Mouse (Mus musculus): ENCODE data around the gene Tyrobp. TPM values are rescaled to one million over a fixed set of nuclear protein-coding genes. Genes with fewer than 3 reads are reported as not detected.

The Tyrobp gene
- polyA plus RNA-seq, 1 experiment from 2014 or later, result 40.8 TPM

DNA sequence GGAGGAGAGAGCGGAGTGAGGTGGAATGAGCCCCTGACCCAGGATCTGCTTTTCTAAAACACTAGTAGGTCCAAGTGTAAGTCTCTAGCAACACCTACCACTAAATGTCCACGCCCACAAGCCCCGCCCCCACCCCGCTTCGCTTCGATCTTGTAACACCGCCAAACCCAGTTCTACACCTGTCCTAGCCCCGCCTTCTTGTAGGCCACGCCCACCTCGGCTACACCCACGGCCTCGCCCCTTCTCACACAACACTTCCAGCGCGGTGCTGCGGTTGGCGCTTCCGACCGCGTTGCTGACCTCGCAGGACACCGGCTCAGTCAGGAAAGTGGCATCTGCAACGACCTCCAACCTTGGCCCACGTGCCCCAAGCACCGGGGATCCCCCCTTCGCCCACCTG lies 40.2 kb downstream of the Tyrobp start:
- Histone ChIP-seq H3K9ac (no peak overlapping the region; the same call in 1 of the 2 replicates), H3K27ac (replicated peaks) (no peak overlapping the region), H3K27me3 (peaks cover 72% of the 10 kb centered on the region), H3K4me3 (peak overlapping the region; percentile 17), H3K9me3 (no peaks in the 10 kb centered on the region), H3K36me3 (no peaks in the 10 kb centered on the region), H3K4me1 (replicated peaks) (peaks cover 40% of the 10 kb centered on the region), H3K4me2 (peak overlapping the region; percentile 36)
- ATAC-seq (ENCODE audit: low read depth), result no peak
- WGBS, result 3% methylated on average over 25 of the region's 25 CpGs

DNA sequence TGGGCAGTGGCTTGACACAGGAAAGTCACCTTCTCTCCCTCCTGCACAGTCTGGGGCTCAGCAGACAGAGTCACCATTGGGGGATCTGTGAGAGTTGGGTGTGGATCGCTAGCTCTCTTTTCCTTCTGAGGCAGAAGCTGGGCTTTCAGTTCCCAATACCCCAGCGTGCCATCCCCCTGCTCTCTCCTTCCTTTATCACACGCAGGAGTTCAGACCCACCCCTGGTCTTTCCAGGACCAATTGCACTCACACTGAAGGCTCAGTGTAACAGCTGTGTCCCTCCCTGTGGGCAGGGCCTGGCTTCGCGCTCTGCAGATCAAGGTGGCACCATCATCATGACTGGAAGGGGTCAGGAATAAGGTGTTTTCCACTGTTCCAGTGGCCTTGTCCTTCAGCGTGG lies 40.7 kb downstream of the Tyrobp start:
- Histone ChIP-seq H3K9me3 (no peaks in the 10 kb centered on the region), H3K4me1 (replicated peaks) (peaks cover 41% of the 10 kb centered on the region), H3K27me3 (peaks cover 77% of the 10 kb centered on the region), H3K4me2 (peak overlapping the region; percentile 36), H3K36me3 (no peaks in the 10 kb centered on the region), H3K9ac (no peak overlapping the region), H3K4me3 (peak overlapping the region; percentile 17; the same call in 1 of the 2 replicates), H3K27ac (replicated peaks) (no peak overlapping the region)
- 10% methylated on average over 6 of the region's 6 CpGs for WGBS
- no peak for ATAC-seq (ENCODE audit: low read depth)

DNA sequence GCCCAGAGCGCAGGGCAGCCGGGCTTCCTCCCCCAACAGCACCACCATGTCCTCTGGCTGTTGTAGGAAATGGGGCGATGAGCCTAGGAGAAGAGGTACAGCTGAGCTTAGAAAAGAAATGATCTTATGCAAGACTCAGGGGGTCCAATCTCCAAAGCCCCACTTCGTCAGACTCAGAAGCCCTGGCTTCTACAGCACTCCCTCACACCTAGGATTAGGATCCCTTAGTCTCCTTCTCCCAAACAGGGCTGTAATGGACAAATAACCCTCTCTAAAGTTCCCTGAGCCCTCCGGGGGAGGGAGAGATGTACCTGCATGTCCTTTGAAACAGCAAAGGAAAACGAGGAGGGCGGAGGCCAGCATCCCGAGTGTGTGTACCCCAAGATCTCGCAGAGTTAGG lies 42.9 kb downstream of the Tyrobp start:
- Histone ChIP-seq H3K9me3 (no peaks in the 10 kb centered on the region), H3K27ac (replicated peaks) (no peak overlapping the region), H3K4me1 (replicated peaks) (peaks cover 41% of the 10 kb centered on the region), H3K4me3 (peak overlapping the region; percentile 29), H3K36me3 (no peaks in the 10 kb centered on the region), H3K27me3 (peaks cover 95% of the 10 kb centered on the region), H3K4me2 (peak overlapping the region; percentile 58), H3K9ac (peak overlapping the region; percentile 51)
- ATAC-seq (ENCODE audit: low read depth), result no peak
- WGBS, result under 1% methylated on average over 9 of the region's 9 CpGs

DNA sequence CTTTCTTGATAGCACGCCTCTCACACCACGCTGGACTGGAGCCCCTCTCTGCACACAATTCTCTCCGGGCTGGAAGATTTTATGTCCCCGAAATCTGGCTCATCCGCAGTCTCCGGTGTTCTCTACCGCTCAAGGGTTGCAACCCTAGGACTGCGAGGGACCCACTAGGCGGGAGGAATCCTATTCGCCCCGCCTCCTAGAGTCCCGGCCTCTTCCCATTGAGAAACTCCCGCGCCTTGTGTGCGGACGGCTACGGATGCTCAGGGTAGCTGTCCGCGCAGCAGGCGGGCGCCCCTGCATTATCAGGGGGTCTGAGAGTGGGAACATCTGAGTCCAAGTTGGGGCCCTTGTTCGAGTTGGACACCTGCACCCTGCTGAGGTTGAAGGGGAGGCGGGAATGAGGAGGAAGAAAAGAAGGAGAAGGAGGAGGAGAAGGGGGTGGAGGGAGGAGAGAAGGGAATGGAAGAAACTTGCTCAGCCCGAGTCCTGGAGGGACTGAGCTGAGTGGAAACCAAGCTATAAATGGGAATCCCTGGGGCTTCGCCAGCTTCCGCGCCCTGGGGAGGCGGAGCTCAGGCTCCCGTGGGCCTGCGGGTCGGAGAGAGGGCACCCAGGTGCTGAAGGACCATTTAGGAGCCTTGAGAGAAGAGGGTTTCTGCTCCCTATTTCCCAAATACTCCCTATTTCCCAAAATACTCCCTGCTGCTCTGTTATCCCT lies 43.5 kb downstream of the Tyrobp start:
- Histone ChIP-seq H3K36me3 (no peaks in the 10 kb centered on the region), H3K27ac (replicated peaks) (no peak overlapping the region), H3K4me2 (peak overlapping the region; percentile 58), H3K4me3 (peak overlapping the region; percentile 29), H3K27me3 (peaks cover 95% of the 10 kb centered on the region), H3K4me1 (replicated peaks) (peaks cover 41% of the 10 kb centered on the region), H3K9me3 (no peaks in the 10 kb centered on the region), H3K9ac (peak overlapping the region; percentile 51)
- ATAC-seq (ENCODE audit: low read depth), result peak; percentile 36
- WGBS, result 1% methylated on average over 31 of the region's 31 CpGs

DNA sequence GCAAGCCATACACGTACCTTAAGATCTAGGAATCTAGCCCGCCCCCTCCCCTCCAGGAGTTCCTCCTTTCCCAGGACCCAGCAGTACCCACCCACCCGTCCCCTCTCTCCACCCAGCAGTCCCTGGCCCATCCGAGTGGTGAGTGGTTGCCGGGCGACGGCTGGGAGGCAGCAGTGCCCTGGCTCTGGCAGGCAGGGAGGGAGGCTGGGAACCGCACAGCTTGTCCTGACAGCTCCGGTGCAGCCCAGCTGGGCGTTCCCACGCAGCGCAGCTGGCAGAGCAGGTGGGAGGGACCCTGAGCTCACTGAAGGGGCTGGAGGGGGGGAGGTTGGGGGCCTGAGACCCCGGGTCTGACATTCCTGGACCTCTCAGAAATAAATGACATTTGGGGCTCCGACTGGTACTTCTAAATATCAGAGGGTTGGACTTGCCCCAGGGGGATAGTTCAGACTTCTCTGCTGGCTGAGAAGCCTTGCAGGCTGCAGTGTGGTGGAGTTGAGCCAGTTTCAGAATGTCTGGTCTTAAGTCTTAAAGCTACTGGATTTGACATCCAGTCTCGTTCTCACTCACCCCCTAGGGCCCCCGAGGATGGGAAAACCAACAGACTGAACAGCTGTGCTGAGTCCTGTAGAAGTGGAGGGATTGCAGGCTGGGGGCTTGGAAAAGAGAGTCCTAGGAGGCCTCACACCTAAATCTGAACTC lies 44.2 kb downstream of the Tyrobp start, which contains the start of the genes Kirrel2 and Nphs1:
Gene Kirrel2 (minus strand): TSS at position 62 of the 702 bp plus-strand sequence.
Gene Nphs1 (plus strand): TSS at position 687 of the 702 bp plus-strand sequence.
- WGBS, result under 1% methylated on average over 16 of the region's 16 CpGs
- peak within 1 kb of the TSS; percentile 51 for H3K9ac ChIP-seq
- H3K4me2 ChIP-seq, result peak within 1 kb of the TSS; percentile 58
- peak; percentile 91 for ATAC-seq (ENCODE audit: low read depth)
- H3K27ac ChIP-seq (replicated peaks), result 0 out of 2 replicates have a peak within 1 kb of the TSS, but pooled peaks have one; percentile 18
- H3K4me1 ChIP-seq (replicated peaks), result peaks cover 41% of the 10 kb centered on the region
- peaks cover 97% of the 10 kb centered on the region for H3K27me3 ChIP-seq
- H3K36me3 ChIP-seq, result no peaks in the 10 kb centered on the region
- H3K9me3 ChIP-seq, result no peaks in the 10 kb centered on the region
- H3K4me3 ChIP-seq, result peak within 1 kb of the TSS; percentile 29

DNA sequence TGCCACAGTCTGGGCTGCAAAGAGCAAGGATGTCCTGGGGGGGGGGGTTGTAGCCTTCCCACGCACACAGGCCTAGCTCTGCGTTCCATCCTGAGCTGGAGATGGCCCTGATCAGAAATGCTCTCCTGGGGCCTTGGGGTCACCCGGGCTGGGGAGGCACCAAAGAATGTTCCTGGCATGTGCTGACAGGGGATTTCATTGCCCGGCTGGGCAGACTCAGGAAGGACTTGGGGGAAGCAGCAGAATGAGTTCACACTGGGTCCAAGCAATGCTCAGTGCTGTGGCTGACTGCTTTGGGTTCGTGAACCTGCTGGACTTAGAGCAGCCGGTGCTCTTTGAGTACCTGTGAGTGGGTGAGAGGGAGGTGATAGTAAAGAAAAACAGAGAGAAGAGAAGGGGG lies 45.9 kb downstream of the Tyrobp start:
- Histone ChIP-seq H3K4me2 (no peak overlapping the region), H3K27ac (replicated peaks) (no peak overlapping the region), H3K27me3 (peaks cover 98% of the 10 kb centered on the region), H3K4me1 (replicated peaks) (peaks cover 28% of the 10 kb centered on the region), H3K36me3 (no peaks in the 10 kb centered on the region), H3K9me3 (no peaks in the 10 kb centered on the region), H3K9ac (no peak overlapping the region), H3K4me3 (no peak overlapping the region)
- 45% methylated on average over 6 of the region's 6 CpGs for WGBS
- ATAC-seq (ENCODE audit: low read depth), result no peak

DNA sequence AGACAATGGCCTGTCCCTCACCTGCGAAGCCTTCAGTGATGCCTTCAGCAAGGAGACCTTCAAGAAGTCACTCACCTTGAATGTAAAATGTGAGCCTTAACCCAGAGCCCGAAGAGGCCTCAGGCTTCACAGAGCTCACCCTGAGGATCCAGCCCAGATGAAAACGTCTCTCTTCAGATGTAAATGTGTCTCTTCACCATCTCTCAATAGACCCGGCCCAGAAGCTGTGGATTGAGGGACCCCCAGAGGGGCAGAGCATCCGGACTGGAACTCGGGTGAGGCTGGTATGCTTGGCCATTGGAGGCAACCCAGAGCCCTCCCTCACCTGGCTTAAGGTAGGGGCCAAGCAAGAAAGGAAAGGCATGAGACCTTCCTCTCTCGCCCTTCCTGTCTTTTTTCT lies 50.0 kb downstream of the Tyrobp start:
- 22% methylated on average over 7 of the region's 7 CpGs for WGBS
- Histone ChIP-seq H3K4me3 (no peak overlapping the region), H3K27ac (replicated peaks) (no peak overlapping the region), H3K4me1 (replicated peaks) (peaks cover 2% of the 10 kb centered on the region), H3K36me3 (no peaks in the 10 kb centered on the region), H3K9me3 (no peaks in the 10 kb centered on the region), H3K9ac (no peak overlapping the region), H3K27me3 (peaks cover 98% of the 10 kb centered on the region), H3K4me2 (no peak overlapping the region)
- no peak for ATAC-seq (ENCODE audit: low read depth)

DNA sequence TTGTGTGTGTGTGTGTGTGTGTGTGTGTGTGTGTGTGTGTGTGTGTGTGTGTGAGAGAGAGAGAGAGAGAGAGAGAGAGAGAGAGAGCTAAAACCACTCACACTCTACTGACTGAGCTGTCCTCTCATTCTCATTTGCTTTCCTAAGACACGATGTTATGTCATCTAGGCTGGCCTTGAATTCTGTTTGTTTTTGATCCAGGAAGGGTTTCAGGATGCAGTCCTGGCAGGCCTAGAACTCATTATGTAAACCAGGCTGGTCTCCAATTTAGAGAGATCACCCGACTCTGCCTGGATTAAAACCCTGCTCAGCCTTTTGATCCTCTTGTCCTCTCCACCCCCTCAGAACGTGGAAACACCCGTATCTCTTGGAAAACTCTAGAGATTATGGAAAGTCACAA lies 50.4 kb downstream of the Tyrobp start:
- no peaks in the 10 kb centered on the region; the same call in 1 of the 2 replicates for H3K4me1 ChIP-seq (replicated peaks)
- no peak overlapping the region for H3K27ac ChIP-seq (replicated peaks)
- no peak overlapping the region for H3K4me2 ChIP-seq
- H3K36me3 ChIP-seq, result no peaks in the 10 kb centered on the region
- peaks cover 96% of the 10 kb centered on the region for H3K27me3 ChIP-seq
- no peak overlapping the region for H3K4me3 ChIP-seq
- ATAC-seq (ENCODE audit: low read depth), result no peak
- H3K9me3 ChIP-seq, result no peaks in the 10 kb centered on the region
- 24% methylated on average over 4 of the region's 4 CpGs for WGBS
- H3K9ac ChIP-seq, result no peak overlapping the region

DNA sequence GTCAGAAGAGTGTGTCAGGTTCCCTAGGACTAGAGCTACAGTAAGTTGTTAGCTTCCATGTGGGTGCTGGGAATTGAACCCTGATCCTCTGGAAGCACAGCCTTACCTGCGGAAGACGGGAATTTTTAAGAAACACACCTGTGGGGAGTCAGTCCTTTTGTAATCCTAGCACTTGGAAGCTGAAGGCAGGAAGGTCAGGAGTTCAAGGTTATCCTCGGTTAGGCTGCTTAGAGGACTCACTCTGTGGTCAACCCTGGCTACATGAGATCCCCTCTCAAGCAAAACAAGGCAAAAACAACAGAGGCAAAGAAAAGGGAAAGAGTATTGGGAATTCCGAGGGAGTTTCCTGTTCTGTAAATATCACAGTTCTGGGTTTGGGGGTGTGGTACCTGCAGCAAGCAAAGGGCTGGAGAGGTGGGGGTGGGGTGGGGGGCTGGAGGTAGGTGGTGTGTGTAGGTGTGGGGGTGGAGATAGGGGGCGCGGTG lies 51.3 kb downstream of the Tyrobp start:
- no peak overlapping the region for H3K4me3 ChIP-seq
- WGBS, result 13% methylated on average over 6 of the region's 6 CpGs
- no peaks in the 10 kb centered on the region; the same call in 1 of the 2 replicates for H3K4me1 ChIP-seq (replicated peaks)
- ATAC-seq (ENCODE audit: low read depth), result no peak
- no peak overlapping the region for H3K27ac ChIP-seq (replicated peaks)
- H3K27me3 ChIP-seq, result peaks cover 95% of the 10 kb centered on the region
- no peaks in the 10 kb centered on the region for H3K36me3 ChIP-seq
- H3K4me2 ChIP-seq, result no peak overlapping the region
- no peak overlapping the region for H3K9ac ChIP-seq
- no peaks in the 10 kb centered on the region for H3K9me3 ChIP-seq

Other genes starting within 250 kb of the Tyrobp start
- 14.2 TPM in 2 replicates for gene Zfp146, start 244.0 kb upstream of the Tyrobp start, polyA plus RNA-seq (2015; fragmentation: Nextera tagmentation; extraction: Ambion mirVana)
- 5.3 and 6.9 TPM in 2 replicates for gene Cox7a1, start 229.6 kb upstream of the Tyrobp start, polyA plus RNA-seq (2015; fragmentation: Nextera tagmentation; extraction: Ambion mirVana)
- gene Capns1, start 214.9 kb upstream of the Tyrobp start, polyA plus RNA-seq (2015; fragmentation: Nextera tagmentation; extraction: Ambion mirVana), result 79.5 and 83.0 TPM in 2 replicates
- 176 and 184 TPM in 2 replicates for gene Polr2i, start 181.8 kb upstream of the Tyrobp start, polyA plus RNA-seq (2015; fragmentation: Nextera tagmentation; extraction: Ambion mirVana)
- gene Tbcb, start 181.5 kb upstream of the Tyrobp start, polyA plus RNA-seq (2015; fragmentation: Nextera tagmentation; extraction: Ambion mirVana), result 406 and 418 TPM in 2 replicates
- not detected in 2 replicates for gene Ovol3, start 178.0 kb upstream of the Tyrobp start, polyA plus RNA-seq (2015; fragmentation: Nextera tagmentation; extraction: Ambion mirVana)
- gene Thap8, start 133.7 kb upstream of the Tyrobp start, polyA plus RNA-seq (2015; fragmentation: Nextera tagmentation; extraction: Ambion mirVana), result 0.47 and 0.81 TPM in 2 replicates
- 3.8 and 4.0 TPM in 2 replicates for gene Wdr62, start 133.3 kb upstream of the Tyrobp start, polyA plus RNA-seq (2015; fragmentation: Nextera tagmentation; extraction: Ambion mirVana)
- gene Clip3, start 122.0 kb upstream of the Tyrobp start, polyA plus RNA-seq (2015; fragmentation: Nextera tagmentation; extraction: Ambion mirVana), result 103 and 113 TPM in 2 replicates
- 120 and 123 TPM in 2 replicates for gene Alkbh6, start 105.0 kb upstream of the Tyrobp start, polyA plus RNA-seq (2015; fragmentation: Nextera tagmentation; extraction: Ambion mirVana)
- gene Syne4, start 99.0 kb upstream of the Tyrobp start, polyA plus RNA-seq (2015; fragmentation: Nextera tagmentation; extraction: Ambion mirVana), result 19.0 and 27.3 TPM in 2 replicates
- 5.7 TPM in 1 of 2 replicates, not detected in the other for gene E130208F15Rik, start 92.0 kb upstream of the Tyrobp start, polyA plus RNA-seq (2015; fragmentation: Nextera tagmentation; extraction: Ambion mirVana)
- gene Sdhaf1, start 89.9 kb upstream of the Tyrobp start, polyA plus RNA-seq (2015; fragmentation: Nextera tagmentation; extraction: Ambion mirVana), result 18.0 and 22.9 TPM in 2 replicates
- 10.8 and 12.7 TPM in 2 replicates for gene Lrfn3, start 51.0 kb upstream of the Tyrobp start, polyA plus RNA-seq (2015; fragmentation: Nextera tagmentation; extraction: Ambion mirVana)
- 1.0 TPM in 1 of 2 replicates, not detected in the other for gene Hcst, start 6.1 kb downstream of the Tyrobp start, polyA plus RNA-seq (2015; fragmentation: Nextera tagmentation; extraction: Ambion mirVana)
- gene Nfkbid, start 8.0 kb downstream of the Tyrobp start, polyA plus RNA-seq (2015; fragmentation: Nextera tagmentation; extraction: Ambion mirVana), result 1.9 and 2.8 TPM in 2 replicates
- gene Aplp1, start 31.8 kb downstream of the Tyrobp start, polyA plus RNA-seq (2015; fragmentation: Nextera tagmentation; extraction: Ambion mirVana), result 528 and 571 TPM in 2 replicates
- gene Kirrel2, start 43.9 kb downstream of the Tyrobp start, polyA plus RNA-seq (2015; fragmentation: Nextera tagmentation; extraction: Ambion mirVana), result 3.3 and 3.9 TPM in 2 replicates
- 0.77 and 1.0 TPM in 2 replicates for gene Nphs1, start 44.6 kb downstream of the Tyrobp start, polyA plus RNA-seq (2015; fragmentation: Nextera tagmentation; extraction: Ambion mirVana)
- gene Prodh2, start 79.9 kb downstream of the Tyrobp start, polyA plus RNA-seq (2015; fragmentation: Nextera tagmentation; extraction: Ambion mirVana), result not detected in 2 replicates
- 86.8 and 95.2 TPM in 2 replicates for gene Arhgap33, start 121.3 kb downstream of the Tyrobp start, polyA plus RNA-seq (2015; fragmentation: Nextera tagmentation; extraction: Ambion mirVana)
- gene Hspb6, start 138.4 kb downstream of the Tyrobp start, polyA plus RNA-seq (2015; fragmentation: Nextera tagmentation; extraction: Ambion mirVana), result 6.6 TPM in 2 replicates
- gene Proser3, start 138.5 kb downstream of the Tyrobp start, polyA plus RNA-seq (2015; fragmentation: Nextera tagmentation; extraction: Ambion mirVana), result 6.7 and 8.6 TPM in 2 replicates
- 60.9 and 62.9 TPM in 2 replicates for gene Lin37, start 146.1 kb downstream of the Tyrobp start, polyA plus RNA-seq (2015; fragmentation: Nextera tagmentation; extraction: Ambion mirVana)
- 92.6 and 113 TPM in 2 replicates for gene U2af1l4, start 149.5 kb downstream of the Tyrobp start, polyA plus RNA-seq (2015; fragmentation: Nextera tagmentation; extraction: Ambion mirVana)
- gene Gm49396, start 149.6 kb downstream of the Tyrobp start, polyA plus RNA-seq (2015; fragmentation: Nextera tagmentation; extraction: Ambion mirVana), result 14.5 and 15.1 TPM in 2 replicates
- gene Psenen, start 149.9 kb downstream of the Tyrobp start, polyA plus RNA-seq (2015; fragmentation: Nextera tagmentation; extraction: Ambion mirVana), result 126 and 147 TPM in 2 replicates
- gene Igflr1, start 151.7 kb downstream of the Tyrobp start, polyA plus RNA-seq (2015; fragmentation: Nextera tagmentation; extraction: Ambion mirVana), result 4.8 and 6.0 TPM in 2 replicates
- gene Kmt2b, start 175.0 kb downstream of the Tyrobp start, polyA plus RNA-seq (2015; fragmentation: Nextera tagmentation; extraction: Ambion mirVana), result 9.0 and 9.9 TPM in 2 replicates
- gene Zbtb32, start 185.1 kb downstream of the Tyrobp start, polyA plus RNA-seq (2015; fragmentation: Nextera tagmentation; extraction: Ambion mirVana), result 0.36 and 0.50 TPM in 2 replicates
- 0.49 and 0.62 TPM in 2 replicates for gene Upk1a, start 199.1 kb downstream of the Tyrobp start, polyA plus RNA-seq (2015; fragmentation: Nextera tagmentation; extraction: Ambion mirVana)
- gene Cox6b1, start 212.4 kb downstream of the Tyrobp start, polyA plus RNA-seq (2015; fragmentation: Nextera tagmentation; extraction: Ambion mirVana), result 1,295 and 1,305 TPM in 2 replicates
- not detected in 2 replicates for gene Etv2, start 222.1 kb downstream of the Tyrobp start, polyA plus RNA-seq (2015; fragmentation: Nextera tagmentation; extraction: Ambion mirVana)
- 137 and 142 TPM in 2 replicates for gene Rbm42, start 236.6 kb downstream of the Tyrobp start, polyA plus RNA-seq (2015; fragmentation: Nextera tagmentation; extraction: Ambion mirVana)